Comparison of ENCODE assay signal across 20 mouse cellular contexts in the genomic region with DNA sequence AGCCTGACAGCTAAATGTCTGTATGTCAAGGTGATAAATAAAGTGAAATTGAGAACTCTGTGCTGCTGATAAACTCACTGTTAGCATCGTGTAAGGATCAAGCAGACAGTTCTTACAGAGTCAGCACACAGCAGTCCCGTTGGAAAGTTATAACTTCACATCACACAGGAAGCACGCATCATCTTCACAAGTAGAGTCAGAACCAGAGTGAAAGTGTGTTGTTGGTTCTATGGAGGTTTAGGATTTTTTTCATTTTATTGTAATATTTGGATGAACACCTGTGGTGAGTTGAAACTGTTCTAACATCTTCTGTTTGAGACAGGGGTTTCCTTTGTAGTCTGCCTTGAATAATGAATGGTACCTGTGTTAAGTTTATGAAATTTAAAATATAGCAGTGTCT.
"Had no signal": no experiment of that assay in that cellular context is flagged by ENCODE, and none has a peak within 500 bp of the region (broad histone marks: within the 10 kb centered on the region; RNA-seq: fewer than 3 reads in every experiment).

No protein-coding gene starts in this region.

- H3K4me2 ChIP-seq: lung, embryonic 15.5 days; midbrain, embryonic 12.5 days; neural tube, embryonic 13.5 days; neural tube, embryonic 15.5 days; stomach, embryonic 15.5 days had no signal

- ATAC-seq: lung, postnatal 0 days; midbrain, embryonic 16.5 days had no signal

- H3K9ac ChIP-seq: lung, embryonic 15.5 days; midbrain, embryonic 12.5 days; neural tube, embryonic 13.5 days; neural tube, embryonic 15.5 days; stomach, embryonic 15.5 days had no signal

- H3K27ac ChIP-seq: lung, embryonic 15.5 days; midbrain, embryonic 10.5 days; midbrain, embryonic 12.5 days; neural tube, embryonic 13.5 days; neural tube, embryonic 15.5 days; stomach, embryonic 15.5 days; stomach, postnatal 0 days had no signal

- H3K4me1 ChIP-seq: lung, embryonic 15.5 days; midbrain, embryonic 10.5 days; midbrain, embryonic 12.5 days; neural tube, embryonic 13.5 days; neural tube, embryonic 15.5 days; stomach, embryonic 15.5 days had no signal

- H3K9me3 ChIP-seq: lung, embryonic 15.5 days; midbrain, embryonic 10.5 days; midbrain, embryonic 12.5 days; neural tube, embryonic 13.5 days; neural tube, embryonic 15.5 days; stomach, embryonic 15.5 days had no signal

- H3K36me3 ChIP-seq: neural tube, embryonic 13.5 days; stomach, embryonic 15.5 days had no signal

- H3K27me3 ChIP-seq: lung, embryonic 15.5 days; midbrain, embryonic 12.5 days; neural tube, embryonic 13.5 days; neural tube, embryonic 15.5 days; stomach, embryonic 15.5 days had no signal

- H3K4me3 ChIP-seq: lung, embryonic 15.5 days; midbrain, embryonic 10.5 days; midbrain, embryonic 12.5 days; myocyte; neural tube, embryonic 13.5 days; neural tube, embryonic 15.5 days; stomach, embryonic 15.5 days had no signal

- DNase-seq: lung, adult 18-20 months; lung, postnatal 14 days; lung, postnatal 4 days; midbrain, embryonic 14.5 days; retina, postnatal 1 day; right cerebral cortex, adult 18-20 months; right cerebral cortex, postnatal 14 days; thymus, adult 2 months; thymus, postnatal 25 days; thymus, postnatal 4 days had no signal
